Mouse (Mus musculus) retina, postnatal 7 days (tissue): ENCODE measurements around the gene Gpc3.
A peak's percentile ranks its signal among the peaks of the same experiment; 100 is the strongest.

Experiments used
- DNase-seq: peaks from one replicate; pipeline ENCODE4 v3.0.0-alpha.2; 2012; ENCODE audit warnings: low read depth, low spot score

Gene Gpc3

DNA sequence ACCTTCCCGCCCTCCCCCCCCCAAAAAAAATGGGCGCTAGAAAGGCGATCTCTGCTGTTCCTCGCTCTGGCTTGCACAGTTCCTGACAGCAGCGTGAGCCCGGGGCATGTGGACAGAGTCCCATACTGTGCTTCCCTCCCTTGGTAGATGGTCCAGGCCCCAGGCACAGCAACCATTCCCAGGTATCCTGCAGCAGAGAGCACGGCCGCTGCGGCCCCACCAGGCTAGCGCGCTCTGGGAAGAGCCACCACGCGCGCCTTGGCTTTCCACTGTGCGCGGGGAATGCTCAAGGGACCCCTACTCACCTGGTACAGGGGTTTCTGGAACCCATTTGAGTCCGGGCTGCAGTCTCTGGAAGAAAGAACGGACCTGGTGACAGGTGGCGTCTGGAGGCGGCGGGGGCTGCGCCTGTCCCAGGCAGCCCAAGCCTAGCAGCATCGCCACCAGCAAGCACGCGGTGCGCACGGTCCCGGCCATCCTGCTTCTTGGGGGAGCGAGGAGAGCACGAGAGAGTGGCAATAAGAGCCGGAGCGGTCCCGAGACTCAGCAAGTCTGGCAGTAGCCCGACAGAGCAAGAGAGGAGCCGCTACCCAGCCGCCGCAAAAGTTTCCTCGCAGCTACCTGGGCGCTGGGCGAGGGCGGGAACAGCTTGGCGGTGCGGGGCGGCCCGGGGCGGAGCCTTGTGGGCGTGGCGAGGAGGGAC lies at the start of gene Gpc3:
Gene Gpc3 (minus strand): TSS at position 623 of the 703 bp plus-strand sequence.
- no peak for DNase-seq

DNA sequence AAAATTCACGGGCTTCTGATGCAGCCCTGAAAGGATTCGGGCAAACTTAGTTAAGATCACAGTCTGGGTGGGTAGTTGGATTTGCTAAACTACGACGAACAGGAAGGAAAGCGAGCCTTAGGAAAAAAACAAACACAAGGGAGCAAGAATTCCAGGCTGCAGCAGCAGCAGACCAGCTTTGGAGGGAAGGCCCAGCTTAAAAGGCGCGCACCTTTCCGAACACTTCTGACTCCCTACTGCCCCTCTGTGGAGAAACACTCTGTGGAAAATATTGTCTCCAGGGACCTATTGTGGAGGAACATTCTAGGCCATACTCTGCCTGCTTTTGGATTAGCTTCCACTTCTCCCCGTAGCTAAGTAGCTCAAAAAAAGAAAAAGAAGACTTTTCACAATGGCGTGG lies 38.2 kb upstream of the Gpc3 start:
- DNase-seq = peak; percentile 21

DNA sequence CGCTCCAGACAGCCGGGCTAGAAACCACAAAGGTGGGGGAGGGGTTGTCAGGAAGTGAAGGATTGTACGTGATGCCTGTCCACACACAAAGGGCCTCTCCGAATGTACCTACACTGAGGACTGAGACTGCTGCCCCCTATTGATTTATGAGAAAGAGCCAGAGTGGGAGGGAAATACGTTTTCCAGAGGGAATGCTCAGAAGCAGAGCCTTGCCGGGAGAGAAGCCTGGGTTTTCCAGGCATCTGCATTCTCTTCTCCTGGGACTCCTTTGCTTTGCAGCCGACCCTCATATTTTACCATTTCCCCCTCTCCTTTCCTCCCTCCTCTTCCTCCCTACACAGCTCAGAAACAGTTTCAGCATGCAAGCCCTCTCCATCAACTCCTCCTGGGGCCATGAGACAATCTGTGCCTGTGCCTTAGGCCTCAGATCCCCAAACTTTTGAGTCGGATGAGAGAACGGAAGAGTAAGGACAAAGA lies 37.8 kb upstream of the Gpc3 start:
- no peak for DNase-seq

DNA sequence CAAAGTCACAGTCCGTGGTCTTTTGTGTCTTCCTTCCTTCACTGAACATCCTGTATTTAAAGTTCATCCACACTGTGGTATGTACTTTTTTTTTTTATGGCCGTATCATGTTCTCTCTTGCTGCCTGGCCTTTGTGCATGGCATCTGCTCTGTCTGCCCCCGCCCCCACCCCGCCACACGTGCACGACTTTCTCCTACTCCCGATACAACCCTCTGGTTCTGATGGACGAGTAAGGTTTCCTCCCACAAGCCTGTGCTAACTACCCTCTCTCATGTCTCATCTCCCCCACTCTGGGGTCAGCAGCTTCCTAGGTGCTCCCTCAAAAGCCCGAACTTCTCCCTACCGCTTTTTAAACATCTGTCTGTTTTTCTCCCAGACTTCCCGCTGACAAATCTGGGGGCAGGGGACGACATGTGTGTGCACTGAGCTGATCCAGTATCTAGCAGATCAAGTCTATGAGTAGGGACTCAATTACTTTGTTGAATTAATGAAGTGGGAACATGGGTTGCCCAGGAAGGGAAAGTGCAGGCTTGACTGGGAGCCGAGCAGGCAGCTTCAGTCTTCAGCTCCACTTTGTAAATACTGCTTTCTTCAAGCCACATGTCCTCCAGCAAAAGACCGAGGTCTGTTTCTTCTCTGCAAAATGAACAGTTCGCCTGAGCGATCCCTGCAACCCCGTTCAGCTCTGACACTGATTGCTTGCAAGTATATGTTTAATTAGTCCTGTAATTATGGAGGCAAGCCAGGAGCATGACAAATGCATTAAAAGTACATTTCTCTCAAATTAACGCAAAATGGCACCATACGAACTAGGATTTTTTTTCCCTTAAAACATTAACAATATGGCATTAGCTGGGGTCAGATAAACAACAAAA lies 35.4 kb upstream of the Gpc3 start:
- no peak for DNase-seq

DNA sequence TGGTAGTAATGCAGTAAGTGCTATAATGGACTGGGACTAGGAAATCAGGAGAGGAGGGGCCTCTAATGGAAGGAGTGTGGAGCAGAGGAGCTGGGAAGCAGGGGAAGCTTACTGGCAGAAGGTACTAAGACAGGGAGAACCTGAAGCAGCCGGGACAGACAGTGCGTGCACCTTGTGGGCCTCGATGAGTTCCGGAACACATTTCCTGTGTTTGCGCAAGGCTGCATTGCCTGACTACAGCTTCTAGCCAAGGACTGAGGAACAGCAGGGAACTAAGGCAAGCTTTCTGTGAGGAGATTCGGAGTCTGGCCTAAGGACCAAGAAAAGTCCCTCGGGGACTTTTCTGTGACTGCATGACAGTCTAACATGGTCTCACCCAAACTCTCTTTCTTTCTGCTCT lies 30.6 kb upstream of the Gpc3 start:
- DNase-seq = no peak

DNA sequence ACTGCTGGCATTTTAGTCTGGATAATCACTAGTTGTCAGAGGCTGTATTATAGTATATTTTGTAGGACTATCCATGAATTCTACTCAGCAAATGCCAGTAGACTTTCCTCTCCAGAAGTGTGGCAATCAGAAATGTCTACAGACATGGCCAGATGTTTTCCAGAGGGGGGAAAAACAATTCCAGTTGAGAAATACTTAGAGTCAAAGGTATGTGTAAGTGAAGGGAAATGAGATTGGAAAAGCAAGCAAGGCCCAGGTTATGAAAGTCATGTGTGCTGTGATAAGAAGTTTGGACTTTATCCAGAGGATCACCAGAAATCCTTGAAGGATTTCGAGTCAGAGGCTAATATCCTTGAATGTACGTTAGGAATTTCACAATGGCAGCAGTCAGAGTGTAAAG lies 29.6 kb upstream of the Gpc3 start:
- no peak for DNase-seq

DNA sequence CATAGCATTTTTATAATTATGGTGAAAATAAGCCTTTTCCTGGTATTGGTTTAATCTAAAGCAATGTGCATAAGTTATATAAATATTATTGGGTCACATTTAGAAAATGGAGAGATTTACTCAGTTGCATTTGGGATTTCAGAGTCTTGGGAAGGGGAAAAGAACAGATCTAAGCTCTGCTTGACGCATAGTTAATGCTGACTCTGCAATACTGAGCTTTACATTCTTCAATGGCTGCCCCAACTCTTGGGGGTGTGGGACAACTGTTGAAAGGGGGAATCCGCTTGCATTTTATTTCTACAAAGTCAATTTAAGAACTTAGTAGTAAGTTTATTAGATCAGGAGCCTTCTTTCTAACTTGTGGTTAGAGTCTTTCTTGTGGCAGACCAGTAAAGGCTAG lies 28.4 kb upstream of the Gpc3 start:
- no peak for DNase-seq

DNA sequence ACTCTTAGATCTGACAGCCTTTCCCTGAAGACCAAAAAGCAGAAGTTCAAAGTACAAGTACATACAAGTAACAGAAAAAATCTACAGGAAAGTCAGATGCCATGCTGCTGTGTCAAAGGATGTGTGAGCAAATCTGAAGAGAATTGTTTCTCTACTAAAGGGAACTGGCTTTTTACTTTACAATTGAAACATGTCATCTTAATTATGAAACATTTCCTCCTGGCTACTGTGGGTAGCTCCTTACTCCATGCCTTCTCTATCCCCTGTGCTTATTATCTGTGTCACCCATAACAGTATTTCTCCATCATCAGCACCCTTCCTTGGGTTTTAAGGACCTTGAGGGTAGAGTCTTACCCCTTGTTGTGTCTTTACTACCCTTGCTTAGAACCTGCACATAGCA lies 23.7 kb upstream of the Gpc3 start:
- no peak for DNase-seq

DNA sequence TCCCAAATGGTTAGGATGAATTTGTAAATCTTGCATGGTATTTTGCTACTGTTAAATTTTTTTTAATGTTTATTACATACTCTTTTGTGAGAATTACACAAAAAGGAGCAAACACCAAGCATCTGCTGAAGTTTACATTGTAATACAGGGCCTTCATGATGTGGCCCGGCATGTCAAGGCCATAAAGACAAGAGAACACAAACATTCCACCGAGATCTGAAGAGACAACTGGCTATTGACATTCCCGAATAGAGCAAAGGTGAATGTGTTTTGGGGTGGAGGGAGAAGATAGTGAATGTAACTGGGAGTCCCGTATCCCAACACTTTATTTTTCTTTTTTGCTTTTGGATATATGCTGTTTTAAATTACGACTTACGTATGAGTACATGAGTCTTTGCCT lies 20.2 kb upstream of the Gpc3 start:
- DNase-seq = no peak

DNA sequence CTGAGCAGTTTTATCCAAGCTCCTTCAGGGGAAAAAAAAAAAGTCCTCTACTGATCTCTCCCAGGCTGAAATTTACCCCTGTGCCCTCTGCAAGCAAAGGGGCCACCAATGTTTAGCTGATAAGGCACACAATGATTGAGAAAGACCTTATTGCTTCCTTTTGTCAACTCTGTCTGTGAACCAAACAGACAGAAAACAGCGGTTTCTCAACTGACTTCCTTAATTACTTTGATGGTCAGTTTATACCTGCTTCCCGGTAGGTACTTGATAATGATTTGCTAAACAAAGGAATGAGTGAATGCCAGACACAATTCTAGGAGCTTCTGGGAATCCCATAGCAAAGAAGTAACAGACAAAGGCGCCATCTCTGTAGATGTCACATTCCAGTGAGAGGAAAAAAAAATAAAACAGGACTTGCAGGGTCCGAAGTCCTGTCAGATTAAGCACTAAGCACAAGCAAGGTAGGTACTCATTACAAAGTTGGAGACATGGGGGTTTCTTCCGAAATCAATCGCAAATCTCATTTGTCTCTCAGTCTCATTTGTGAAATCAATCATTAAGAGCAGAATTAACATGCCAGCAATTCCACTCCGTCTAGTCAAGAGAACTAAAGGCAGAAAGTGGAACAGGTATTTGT lies 19.1 kb upstream of the Gpc3 start:
- no peak for DNase-seq

DNA sequence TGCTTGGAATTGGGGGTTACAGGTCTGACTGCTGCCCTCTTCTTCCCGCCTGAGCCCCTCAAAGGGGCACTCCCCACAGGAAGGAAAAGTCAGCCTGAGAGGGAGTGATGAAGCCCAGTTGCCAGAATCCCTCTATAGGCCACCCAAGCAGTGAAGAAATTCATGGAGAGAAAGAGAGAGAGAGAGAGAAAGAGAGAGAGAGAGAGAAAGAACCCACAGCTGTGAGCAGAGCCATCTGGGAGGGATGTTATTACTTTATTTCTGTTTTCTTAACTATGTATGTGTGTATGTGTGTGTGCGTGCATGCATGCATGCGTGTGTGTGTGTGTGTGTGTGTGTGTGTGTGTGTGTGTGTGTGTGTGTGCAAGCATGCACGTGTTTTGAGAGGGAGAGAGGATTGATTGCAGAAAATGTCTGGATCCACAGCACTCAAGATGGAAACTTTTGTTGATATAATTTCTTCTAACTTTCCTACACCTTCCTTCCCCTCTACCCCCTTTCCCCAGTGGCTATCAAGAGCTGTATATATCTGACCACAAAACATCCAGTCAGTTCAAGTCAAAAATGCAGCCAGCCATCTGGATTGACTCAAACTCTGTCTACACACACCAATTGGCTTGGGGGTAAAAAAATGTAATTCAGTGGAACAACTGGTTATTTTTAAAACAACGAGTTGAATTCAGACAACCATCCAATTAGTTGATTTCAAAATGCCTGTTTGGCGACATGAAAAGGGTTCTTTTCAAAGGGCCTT lies 13.4 kb upstream of the Gpc3 start:
- no peak for DNase-seq

DNA sequence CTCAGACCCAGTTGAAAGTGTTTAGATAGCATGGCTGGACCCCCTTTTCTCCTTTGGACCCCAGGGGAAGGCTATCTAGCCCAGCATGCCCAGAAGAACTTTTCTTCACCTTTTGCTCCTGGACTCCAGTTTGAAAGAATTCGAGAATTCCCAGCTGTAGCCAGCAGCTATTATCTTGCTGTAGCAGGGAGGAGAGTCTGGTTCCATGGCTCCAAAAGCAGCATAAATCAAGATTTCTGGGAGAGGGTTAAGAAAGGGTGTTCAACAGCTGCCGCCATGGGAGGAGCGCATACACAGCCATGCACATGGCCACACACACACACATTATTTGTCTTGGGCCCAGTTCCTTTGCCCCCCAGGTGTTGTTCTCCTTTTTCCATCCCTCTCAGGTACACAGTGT lies 4.1 kb upstream of the Gpc3 start:
- no peak for DNase-seq

DNA sequence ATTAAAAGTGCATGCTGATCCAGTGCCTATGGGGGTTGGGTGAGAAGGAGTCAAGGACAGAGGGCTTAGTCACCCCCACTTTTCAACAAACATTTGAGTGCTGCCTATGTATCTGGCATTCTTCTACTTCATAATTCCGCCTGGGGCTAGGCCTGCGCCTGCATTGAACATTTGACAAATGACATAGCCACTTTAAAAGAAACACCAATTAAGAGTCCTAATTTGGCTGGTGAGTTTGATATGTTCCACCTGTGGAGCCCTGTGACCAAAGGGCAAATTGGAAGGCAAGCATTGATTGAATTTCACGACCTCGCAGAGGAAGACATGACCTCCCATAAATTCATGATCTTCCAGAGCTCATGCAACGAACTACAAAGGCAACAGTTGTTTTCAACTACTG lies 2.4 kb upstream of the Gpc3 start:
- DNase-seq = no peak

DNA sequence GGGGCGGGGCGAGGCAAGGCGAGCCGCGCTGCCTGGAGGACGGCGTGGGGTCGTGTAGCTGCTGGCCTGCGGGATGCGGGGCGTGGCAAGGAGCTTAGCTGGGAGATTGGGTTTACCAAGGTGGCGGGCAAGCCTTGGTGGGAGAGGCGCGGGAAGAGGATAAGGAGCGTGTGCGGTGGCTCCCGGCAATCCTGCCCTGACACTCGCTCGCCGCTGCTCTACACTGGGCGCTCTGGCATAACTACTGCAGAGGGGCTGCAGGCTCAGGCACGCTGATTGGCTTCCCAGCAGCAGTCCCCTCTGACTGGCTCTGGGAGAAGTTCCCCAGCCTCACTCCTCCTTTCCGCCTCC lies 256 bp upstream of the Gpc3 start:
- peak; percentile 44 for DNase-seq

DNA sequence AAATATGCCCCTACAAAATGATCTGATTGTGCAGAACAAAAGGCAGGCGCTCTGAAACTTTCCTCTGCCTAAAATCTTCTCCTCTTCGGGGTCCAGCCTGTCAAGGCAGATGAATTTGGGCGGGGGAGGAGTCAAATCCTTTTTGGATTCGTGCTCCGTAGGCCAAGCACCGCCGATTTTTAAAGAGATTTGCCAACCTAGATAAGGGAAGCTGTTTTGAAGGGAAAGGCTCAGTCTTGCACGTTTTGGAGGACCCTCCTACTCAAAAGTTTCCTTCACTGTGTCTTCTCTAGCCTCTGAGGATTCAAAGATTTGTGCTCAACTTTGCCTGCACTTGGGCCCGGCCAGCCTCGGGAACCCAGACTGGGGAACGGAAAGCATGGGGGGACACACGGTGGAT lies 944 bp downstream of the Gpc3 start:
- no peak for DNase-seq

DNA sequence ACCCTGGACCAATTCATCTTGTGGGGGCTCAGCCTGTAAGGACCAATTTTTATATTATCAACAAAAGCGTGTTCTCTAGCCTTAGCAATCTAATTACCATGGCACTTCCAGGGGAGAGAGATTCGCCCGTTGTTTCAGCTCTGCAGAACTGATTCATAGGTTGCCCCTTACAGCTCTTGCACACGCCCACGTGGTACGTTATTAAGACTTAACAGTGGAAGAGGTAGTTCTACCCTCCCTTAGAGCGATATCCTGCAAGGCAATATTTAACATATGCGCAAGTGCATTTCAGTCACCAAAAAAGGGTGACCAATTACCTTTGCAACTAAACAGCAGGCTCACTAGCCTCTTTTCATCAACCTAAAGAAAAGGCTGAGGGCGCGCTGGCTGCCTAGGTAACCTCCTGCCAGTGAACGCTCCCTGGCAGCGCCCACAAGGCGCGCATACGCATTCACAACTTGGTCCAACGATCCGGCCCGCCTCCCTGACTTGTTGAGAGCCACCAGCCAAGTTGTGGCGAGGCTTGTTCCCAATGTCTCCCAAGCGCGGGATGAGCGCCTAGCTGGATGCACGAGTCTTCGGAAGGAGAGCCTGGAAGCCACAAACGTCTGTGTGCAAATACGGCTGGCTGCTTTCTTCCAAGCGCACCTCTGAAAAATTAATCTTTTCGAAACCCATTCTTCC lies 1.6 kb downstream of the Gpc3 start:
- DNase-seq = no peak

DNA sequence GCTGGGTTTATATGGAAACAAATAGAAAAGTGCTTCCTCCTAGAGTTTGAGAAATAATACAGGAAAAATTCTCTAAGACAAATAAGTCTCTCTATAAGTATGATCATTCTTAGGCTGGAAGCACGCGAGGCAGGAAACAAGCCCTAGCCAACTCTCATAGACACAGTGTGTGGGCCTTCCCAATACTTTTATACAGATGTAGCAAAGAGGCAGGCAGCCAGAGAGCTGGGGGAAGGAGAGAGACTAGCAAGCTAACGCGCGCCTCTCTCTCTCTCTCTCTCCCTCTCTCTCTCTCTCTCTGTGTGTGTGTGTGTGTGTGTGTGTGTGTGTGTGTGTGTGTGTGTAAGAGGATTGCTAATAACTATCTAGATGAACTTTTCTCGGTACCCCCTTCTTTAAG lies 2.2 kb downstream of the Gpc3 start:
- no peak for DNase-seq

DNA sequence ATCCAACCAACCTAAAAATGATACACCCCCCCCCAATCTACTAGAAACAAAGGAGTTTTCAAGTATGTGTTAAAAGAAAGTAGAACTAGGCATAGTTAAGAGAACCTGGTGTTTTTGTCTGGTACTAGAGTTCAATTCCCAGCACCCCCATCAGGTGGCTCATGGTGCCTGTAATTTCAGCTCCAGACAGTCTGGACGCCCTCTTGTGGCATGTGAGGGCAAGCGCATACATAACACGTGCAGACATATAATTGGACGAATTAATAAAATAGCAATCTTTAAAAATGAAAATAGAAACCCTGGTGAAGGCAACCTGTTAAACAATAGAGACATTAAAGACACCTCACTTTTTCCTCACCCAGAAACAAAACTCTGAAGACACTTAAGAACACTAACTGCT lies 10.6 kb downstream of the Gpc3 start:
- DNase-seq = no peak

DNA sequence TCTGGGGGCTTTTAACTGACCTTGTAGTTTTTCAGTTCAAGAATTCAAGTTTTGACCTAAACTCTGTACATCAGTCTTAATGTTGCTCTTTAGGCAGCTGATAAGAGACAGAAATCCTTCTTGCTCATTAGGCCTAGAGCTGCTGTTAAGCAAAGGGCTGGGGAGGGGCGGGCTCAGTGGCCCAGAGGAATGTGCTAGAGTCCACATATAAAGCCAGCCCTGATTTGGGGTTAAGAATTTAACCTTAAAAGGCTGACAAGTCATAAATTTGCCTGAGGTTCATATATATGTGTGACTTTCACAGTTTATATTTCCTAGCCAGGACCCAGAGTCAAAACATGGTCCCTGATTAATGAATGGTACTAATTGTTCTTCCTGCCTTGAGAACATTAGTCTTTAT lies 14.5 kb downstream of the Gpc3 start:
- no peak for DNase-seq

DNA sequence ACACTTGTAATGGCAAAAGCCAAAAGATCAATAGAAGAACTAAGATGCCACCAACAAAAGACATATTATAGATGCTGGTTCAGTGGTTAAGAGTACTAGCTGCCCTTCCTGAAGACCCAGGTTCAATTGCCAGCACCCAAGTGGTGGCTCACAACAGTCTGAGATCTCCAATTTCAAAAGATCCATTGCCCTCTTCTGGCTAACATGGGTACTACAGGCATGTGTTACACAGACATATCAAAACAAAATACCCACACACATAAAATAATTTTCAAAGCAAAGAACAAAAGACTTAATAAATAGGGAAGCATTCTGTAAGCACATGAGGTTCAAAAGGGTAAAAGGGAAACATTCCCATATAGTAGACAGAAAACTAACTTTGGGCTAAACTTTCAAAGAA lies 26.1 kb downstream of the Gpc3 start:
- no peak for DNase-seq

DNA sequence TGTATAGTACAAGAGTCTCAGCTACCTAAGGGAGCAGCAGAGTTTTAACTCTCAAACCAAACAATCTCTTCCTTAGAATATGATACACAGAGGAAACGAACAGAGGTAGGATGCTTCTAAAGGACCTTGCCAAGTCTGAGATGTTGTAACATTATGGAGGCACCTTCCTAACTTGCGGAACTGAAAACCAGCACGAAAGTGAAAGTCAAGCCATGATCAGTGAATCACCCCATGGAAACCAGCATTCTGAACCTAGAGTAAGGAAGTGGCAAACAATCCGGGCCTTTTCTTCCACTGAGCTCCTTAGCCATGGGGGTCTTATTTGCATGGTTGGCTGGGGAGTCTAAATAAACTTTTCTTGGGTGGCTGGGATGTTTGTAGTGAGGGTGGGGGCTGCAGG lies 53.8 kb downstream of the Gpc3 start:
- DNase-seq = no peak
